Mouse (Mus musculus): ENCODE measurements around the gene Pard3.

DNA sequence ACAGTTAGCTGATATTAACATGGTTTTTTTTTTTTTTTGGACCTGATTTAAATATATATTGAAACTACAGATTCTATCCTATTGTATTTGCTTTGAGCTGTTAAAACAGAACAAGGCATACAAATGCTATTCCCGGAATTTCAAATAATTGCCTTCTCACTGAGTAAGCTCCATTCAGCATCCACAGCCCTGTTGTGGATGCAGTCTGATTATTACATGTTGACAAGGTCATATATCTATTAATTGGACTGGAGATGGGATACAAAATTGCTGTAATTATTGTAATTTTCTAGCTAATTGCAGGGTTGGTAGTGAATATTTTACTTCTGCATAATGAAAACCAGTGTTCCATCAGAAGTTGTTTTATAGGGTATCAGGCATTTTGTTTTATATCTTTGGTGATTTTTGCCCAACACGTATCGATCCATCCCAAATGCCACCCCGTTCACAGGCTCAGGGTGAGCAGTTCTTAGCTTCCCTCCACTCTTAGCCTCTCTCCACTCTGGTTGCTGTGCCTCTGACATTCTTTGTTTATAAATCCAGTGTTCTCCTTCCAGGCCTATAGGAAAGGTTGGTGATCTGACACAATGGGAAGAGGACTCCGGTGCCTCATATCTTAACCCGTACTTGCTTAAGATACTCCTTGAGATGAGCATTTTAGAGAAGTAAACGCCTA is 216.7 kb downstream of the Pard3 start:
- TF ChIP-seq CTCF (IDR thresholded peaks at IDR 0.05; ENCODE audit: borderline replicate concordance, insufficient read depth, low read depth, low read length), result no peak
- TF ChIP-seq POLR2A (IDR thresholded peaks at IDR 0.05; ENCODE audit: borderline replicate concordance, insufficient read depth, low read length), result no peak

Data from cerebellum, adult 2 months (tissue).